Mouse (Mus musculus): ENCODE data around the gene Rai1.

Rai1 gene

GRCm38 (mm10) chr11:60222085-60222468, 117.3 kb downstream of the Rai1 start:
- no peak for TF ChIP-seq GATA4 (IDR thresholded peaks at IDR 0.05; ENCODE audit: insufficient replicate concordance, low read length)

DNA sequence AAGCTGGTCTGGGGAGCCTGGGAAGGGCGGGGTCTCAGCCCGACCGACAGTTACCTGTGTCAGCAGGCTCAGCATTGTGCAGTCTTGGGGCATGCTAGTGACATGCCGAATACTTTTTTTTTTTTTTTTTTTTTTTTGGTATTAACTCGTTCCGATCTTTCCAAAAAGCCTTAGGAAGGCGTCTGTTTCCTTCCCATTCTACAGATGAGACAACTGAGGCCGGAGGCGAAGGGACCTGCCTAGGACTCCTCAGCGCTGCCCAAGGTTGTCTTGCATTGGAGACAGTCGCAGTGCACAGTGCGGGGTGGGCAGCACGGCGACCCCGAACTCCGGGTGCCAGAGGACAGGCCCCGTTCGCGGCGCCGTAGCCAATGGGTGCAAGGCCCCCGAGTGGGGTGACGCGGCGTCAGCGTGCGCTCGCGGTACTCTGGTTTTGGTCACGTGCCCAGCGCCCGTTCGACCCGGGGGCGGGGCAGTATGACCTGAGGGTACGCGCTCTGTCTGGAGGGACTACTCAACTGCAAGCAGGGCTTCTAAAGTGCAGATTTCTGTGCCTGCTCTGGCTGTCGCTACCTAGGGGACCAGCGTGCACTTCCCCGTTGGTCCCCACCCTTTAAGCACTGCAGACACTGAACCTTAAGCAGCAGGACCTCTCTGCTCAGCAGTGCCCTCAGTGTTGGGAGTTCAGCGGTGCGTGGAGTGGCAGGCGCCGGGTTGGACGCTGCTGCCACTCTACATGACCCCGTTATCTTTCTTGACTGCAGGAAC, 117.8 kb downstream of the Rai1 start, which contains the start of gene Srebf1:
Srebf1 (minus strand) TSS at position 113 of the 768 bp plus-strand sequence.
- TF ChIP-seq GATA4 (IDR thresholded peaks at IDR 0.05; ENCODE audit: insufficient replicate concordance, low read length), result peak; percentile 19; the same call in 1 of the 2 replicates

DNA sequence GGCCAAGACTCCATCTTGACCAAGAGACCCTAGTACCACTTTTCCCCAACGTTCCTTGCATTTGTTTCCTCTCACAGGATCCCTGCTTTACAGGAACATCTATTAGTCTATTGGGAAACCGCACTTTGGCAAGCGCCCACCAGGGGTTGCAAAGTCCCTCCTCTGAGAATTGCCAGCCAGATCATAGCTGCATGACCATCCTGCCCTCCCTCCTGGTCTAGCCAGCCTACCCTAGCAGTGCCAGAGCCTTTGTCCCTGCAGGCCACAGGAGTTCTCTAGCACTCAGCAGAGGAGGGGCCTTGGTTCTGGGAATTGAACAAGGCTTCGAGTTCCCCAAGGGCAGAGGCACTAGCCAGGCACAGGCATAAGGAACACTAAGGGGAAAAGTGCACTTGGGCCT, 119.9 kb downstream of the Rai1 start:
- TF ChIP-seq GATA4 (IDR thresholded peaks at IDR 0.05; ENCODE audit: insufficient replicate concordance, low read length), result no peak

DNA sequence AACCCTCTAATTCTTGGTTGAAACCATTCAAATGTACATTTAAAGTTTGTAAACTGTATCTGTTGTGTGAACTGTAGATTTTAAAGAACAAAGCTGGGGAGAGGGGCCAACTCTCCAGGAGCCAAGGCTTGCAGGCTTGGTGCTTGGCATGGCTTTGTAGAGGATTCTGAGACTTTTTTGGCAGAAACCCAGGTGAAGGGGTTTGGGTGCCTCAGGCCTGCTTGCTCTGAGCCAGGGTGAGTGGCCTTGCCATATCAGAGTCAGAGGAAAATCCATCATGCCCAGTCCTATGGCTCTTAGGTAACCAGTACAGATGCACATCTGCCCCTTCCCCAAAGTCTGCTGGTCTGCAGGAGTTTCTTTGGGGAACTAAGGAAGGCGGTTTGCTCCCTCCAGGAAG, 121.1 kb downstream of the Rai1 start:
- TF ChIP-seq GATA4 (IDR thresholded peaks at IDR 0.05; ENCODE audit: insufficient replicate concordance, low read length), result no peak

DNA sequence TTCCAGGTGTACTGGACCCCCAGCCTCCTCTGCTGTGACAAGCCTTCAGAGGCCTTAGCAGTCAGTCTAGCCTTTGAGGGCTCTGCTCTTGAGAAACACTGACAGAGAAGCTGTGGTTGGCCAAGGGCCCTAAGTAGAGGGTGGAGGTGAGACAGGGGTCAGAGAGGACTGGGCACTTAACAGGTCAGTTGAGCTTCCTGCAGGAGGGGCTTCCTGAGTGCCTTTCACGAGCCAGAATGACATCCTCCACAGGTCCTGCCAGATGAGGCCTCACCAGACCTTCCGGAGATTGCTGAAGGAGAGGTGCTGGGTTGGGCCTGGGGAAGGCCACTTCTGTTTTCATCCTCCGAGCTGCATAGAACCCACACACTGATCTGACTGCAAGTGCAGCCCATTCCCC, 123.7 kb downstream of the Rai1 start:
- no peak for TF ChIP-seq GATA4 (IDR thresholded peaks at IDR 0.05; ENCODE audit: insufficient replicate concordance, low read length)

GRCm38 (mm10) chr11:60229821-60230220, 125.0 kb downstream of the Rai1 start:
- no peak for TF ChIP-seq GATA4 (IDR thresholded peaks at IDR 0.05; ENCODE audit: insufficient replicate concordance, low read length)

DNA sequence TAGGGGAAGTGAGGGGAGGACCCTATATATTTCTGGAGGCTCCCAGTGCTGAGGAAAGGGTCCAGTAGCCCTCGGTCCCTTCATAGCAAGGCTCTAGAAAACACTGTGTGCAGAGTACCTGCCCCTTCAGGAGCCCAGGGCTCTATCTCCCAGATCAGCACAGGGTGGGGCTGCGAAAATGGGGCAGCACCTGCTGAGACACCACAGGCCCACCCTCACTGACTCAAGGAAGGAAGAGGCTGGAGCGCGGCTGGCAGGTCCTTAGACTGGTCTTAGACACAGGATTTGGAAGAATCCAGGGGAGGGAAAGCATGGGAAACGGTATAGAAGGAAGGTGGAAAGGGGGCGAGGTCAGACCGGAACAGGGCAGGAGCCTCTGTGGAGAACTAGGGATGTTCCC, 125.7 kb downstream of the Rai1 start:
- no peak for TF ChIP-seq GATA4 (IDR thresholded peaks at IDR 0.05; ENCODE audit: insufficient replicate concordance, low read length)

GRCm38 (mm10) chr11:60231326-60231725, 126.5 kb downstream of the Rai1 start:
- TF ChIP-seq GATA4 (IDR thresholded peaks at IDR 0.05; ENCODE audit: insufficient replicate concordance, low read length), result no peak

DNA sequence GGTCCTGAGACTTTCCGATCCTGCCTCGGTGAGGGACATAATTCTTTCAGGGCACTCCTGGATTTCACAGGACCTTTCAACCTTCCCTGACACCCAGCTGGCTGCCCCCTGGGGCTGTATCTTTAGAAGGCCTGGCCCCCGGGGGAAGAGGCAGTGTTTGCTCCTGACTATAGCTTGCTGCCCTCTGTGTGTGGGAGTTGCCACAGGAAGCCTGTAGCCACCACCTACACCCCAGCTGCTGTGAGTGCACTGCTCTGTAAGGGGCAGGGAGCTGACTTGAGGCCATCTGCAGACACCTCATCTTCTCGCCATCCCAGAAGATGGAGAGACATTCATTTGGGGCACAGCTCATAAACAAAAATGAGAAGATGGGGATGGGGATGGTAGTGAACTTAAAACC, 127.1 kb downstream of the Rai1 start:
- TF ChIP-seq GATA4 (IDR thresholded peaks at IDR 0.05; ENCODE audit: insufficient replicate concordance, low read length), result no peak

- TF ChIP-seq GATA4 (IDR thresholded peaks at IDR 0.05; ENCODE audit: insufficient replicate concordance, low read length), result no peak
Measured at GRCm38 (mm10) chr11:60232441-60233058, 127.7 kb downstream of the Rai1 start.

DNA sequence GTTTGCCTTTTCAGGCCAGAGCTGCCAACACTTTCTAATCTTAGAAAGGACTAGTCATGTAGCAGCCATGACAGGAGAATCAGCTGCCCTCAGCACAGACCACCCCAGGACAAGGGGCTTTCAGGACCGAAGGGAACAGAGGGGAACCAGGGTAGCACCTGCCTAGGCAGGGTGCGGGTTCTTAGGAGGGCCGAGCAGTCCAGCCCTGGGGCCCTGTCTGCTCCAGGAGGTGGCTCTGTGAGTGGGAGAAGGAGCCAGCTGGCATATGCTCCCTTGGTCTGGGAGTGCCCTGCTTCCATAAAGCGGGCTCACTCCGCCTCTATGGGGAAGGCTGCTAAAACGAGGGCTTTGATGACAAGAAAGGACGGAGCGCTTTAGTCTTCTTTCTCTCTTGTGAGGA, 128.4 kb downstream of the Rai1 start:
- no peak for TF ChIP-seq GATA4 (IDR thresholded peaks at IDR 0.05; ENCODE audit: insufficient replicate concordance, low read length)

DNA sequence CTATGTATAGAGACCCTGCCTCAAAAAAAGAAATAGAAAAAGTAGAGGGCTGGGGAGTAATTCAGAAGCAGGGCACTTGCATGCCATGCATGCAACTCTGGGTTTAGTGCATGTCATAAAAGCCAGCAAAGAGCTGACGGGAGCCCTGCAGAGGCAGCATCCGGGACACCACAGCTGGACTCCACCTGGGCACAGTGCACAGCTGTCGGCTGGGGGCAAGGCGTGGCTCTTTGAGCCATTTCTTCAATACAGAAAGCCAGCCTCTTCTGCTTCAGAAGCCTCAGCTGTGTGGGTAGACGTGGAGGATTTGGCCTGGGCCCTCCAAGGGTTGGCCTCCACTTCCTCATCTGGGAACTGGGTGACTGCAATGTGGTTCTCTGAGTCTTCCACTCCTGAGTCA, 130.5 kb downstream of the Rai1 start:
- no peak for TF ChIP-seq GATA4 (IDR thresholded peaks at IDR 0.05; ENCODE audit: insufficient replicate concordance, low read length)

DNA sequence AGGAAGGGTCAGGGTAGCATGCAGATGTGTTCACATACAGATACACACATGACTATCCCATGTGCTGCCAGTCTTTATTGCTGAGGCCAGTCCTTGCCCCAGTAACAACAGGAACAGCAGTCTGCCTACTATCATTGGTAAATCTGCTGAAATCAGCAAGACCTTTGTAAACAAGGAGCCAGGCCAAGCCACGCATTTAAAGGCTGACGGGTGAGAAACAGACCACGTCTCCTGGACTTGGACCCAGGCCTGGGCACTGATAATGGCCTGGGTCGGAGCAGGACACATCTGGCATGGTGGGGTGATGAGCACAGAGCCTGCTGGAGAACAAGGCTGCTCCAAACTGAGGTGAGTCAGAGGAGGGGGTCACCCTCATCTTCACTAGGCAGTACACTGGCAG, 135.7 kb downstream of the Rai1 start:
- peak; percentile 92; the same call in 1 of the 2 replicates for TF ChIP-seq GATA4 (IDR thresholded peaks at IDR 0.05; ENCODE audit: insufficient replicate concordance, low read length)

DNA sequence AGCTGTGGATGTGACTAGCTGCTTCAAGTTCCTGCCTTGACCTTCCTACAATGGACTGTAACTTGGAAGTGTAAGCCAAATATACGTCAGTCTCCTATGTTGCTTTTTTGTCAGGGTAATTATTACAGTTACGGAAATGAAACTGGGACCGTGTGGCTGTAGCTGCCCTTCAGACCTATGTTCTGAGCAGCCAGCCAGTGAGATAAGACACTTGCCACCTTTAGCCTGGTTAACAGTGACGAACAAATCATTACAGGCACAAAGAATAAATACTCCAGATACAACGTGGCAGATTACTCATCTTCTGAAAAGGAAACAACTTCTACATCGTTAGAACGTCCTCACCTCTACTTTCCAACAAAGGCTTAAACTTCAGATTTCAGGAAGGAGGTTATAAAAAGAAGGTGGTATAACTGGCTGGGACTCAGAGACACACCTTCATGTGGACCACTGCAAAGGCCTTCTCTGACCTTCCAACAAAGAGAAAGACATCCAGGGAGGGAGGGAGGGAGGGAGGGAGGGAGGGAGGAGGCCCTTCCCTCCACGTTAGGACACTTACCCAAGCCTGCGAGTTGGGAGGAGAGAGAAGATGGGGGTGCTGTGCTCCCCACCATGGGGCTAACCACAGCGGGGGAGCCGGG, 139.8 kb downstream of the Rai1 start:
- peak; percentile 86 for TF ChIP-seq GATA4 (IDR thresholded peaks at IDR 0.05; ENCODE audit: insufficient replicate concordance, low read length)

- no peak for TF ChIP-seq GATA4 (IDR thresholded peaks at IDR 0.05; ENCODE audit: insufficient replicate concordance, low read length)
Measured at GRCm38 (mm10) chr11:60246077-60246476, 141.3 kb downstream of the Rai1 start.

Data from liver, adult (tissue).